ENCODE assay signal across 8 mouse cellular contexts in genomic region chr8:109863398-109863797, GRCm38 (mm10). TPM values are rescaled to one million over a fixed set of nuclear protein-coding genes. Genes with fewer than 3 reads are reported as not detected.
A peak's percentile ranks its signal among the peaks of the same experiment; 100 is the strongest.
DNase-seq lines count a peak whose midpoint lies in the region; ATAC-seq lines count a peak whose summit lies in the region.

No protein-coding gene starts in this region.

- H3K9me3 ChIP-seq in liver, embryonic 16.5 days (replicated peaks; ENCODE audit: control insufficient read depth, low read length): no peaks in the 10 kb centered on the region
- H3K9me3 ChIP-seq in neural tube, embryonic 15.5 days (replicated peaks): no peaks in the 10 kb centered on the region

- H3K4me1 ChIP-seq in liver, embryonic 16.5 days (ENCODE audit: control insufficient read depth, low read depth, low read length): peaks cover 37% of the 10 kb centered on the region
- H3K4me1 ChIP-seq in neural tube, embryonic 15.5 days: no peaks in the 10 kb centered on the region

- H3K4me3 ChIP-seq in liver, embryonic 16.5 days (ENCODE audit: low read depth, low read length): peak overlapping the region; percentile 22; the same call in 1 of the 2 replicates
- H3K4me3 ChIP-seq in neural tube, embryonic 15.5 days (replicated peaks): no peak overlapping the region

- peaks cover 30% of the 10 kb centered on the region for H3K36me3 ChIP-seq in liver, embryonic 16.5 days (ENCODE audit: control insufficient read depth, insufficient read depth)
- peaks cover 32% of the 10 kb centered on the region for H3K36me3 ChIP-seq in neural tube, embryonic 15.5 days

- ATAC-seq in liver, embryonic 16.5 days (ENCODE audit: low read depth): no peak
- no peak for ATAC-seq in neural tube, embryonic 15.5 days (ENCODE audit: low FRiP score)

- peak overlapping the region; percentile 54 for H3K9ac ChIP-seq in liver, embryonic 16.5 days (ENCODE audit: low read depth, low read length)
- H3K9ac ChIP-seq in neural tube, embryonic 15.5 days (replicated peaks): no peak overlapping the region

- H3K27ac ChIP-seq in liver, embryonic 16.5 days (ENCODE audit: low read length): peak overlapping the region; percentile 96
- no peak overlapping the region for H3K27ac ChIP-seq in neural tube, embryonic 15.5 days (replicated peaks)

- intact Hi-C loops in heart, postnatal 14 days (cut with DNase I): no loop called here
- intact Hi-C loops in left cerebral cortex, postnatal 4 days (cut with DNase I): no loop called here

- 35% methylated on average over 2 of the region's 2 CpGs for WGBS in liver, embryonic 16.5 days (ENCODE audit: insufficient replicate concordance)
- WGBS in neural tube, embryonic 15.5 days: 94% methylated on average over 2 of the region's 2 CpGs

- no peaks in the 10 kb centered on the region for H3K27me3 ChIP-seq in liver, embryonic 16.5 days (ENCODE audit: control insufficient read depth, insufficient read depth, low read depth, low read length)
- H3K27me3 ChIP-seq in neural tube, embryonic 15.5 days (replicated peaks): no peaks in the 10 kb centered on the region

- peak; percentile 39 to 52 for DNase-seq in right cerebral cortex, postnatal 10 days (ENCODE audit: low spot score in 2 of 2)
- DNase-seq in right cerebral cortex, postnatal 4 days: no peak
- peak; percentile 21 to 34 for DNase-seq in heart, postnatal 14 days
- DNase-seq in spleen, postnatal 10 days (ENCODE audit: low spot score in 2 of 2): peak; percentile 57 to 80
- DNase-seq in cerebellum, adult 8-10 months: no peak
- no peak for DNase-seq in left cerebral cortex, postnatal 4 days

- H3K4me2 ChIP-seq in liver, embryonic 16.5 days (ENCODE audit: low read depth, low read length): peak overlapping the region; percentile 46
- no peak overlapping the region for H3K4me2 ChIP-seq in neural tube, embryonic 15.5 days

RNA-seq across cellular contexts. Expression of gene Phlpp2, which starts 4.9 kb away (rescaled TPM):
- total RNA-seq in heart, postnatal 14 days (2021): 1 to 10 TPM; 4.9 to 6.4 TPM
- 3.3 and 3.4 TPM in 2 replicates for polyA plus RNA-seq in liver, embryonic 16.5 days (2015; fragmentation: Nextera tagmentation; extraction: Ambion mirVana)
- polyA plus RNA-seq in neural tube, embryonic 15.5 days (2015; fragmentation: Nextera tagmentation; extraction: Ambion mirVana): 3.6 and 4.6 TPM in 2 replicates
- 10 to 100 TPM; 28.2 to 31.7 TPM for total RNA-seq in left cerebral cortex, postnatal 4 days (2021)

Comparison
In these comparisons a context has a peak if more than half of its experiments do, and no peak if none do; other contexts are left out.
1. DNase-seq: peak in right cerebral cortex, postnatal 10 days (2 of 2), heart, postnatal 14 days (2 of 2) and spleen, postnatal 10 days (2 of 2); none in right cerebral cortex, postnatal 4 days (single experiment), cerebellum, adult 8-10 months (single experiment) and left cerebral cortex, postnatal 4 days (single experiment).